Mouse (Mus musculus): ENCODE measurements around the gene H2-M5.
"Not testable (repeated sequence)": the region's sequence is repeated elsewhere in the genome, so short reads cannot be mapped to it uniquely, and the experiment has no call there.

H2-M5 gene

DNA sequence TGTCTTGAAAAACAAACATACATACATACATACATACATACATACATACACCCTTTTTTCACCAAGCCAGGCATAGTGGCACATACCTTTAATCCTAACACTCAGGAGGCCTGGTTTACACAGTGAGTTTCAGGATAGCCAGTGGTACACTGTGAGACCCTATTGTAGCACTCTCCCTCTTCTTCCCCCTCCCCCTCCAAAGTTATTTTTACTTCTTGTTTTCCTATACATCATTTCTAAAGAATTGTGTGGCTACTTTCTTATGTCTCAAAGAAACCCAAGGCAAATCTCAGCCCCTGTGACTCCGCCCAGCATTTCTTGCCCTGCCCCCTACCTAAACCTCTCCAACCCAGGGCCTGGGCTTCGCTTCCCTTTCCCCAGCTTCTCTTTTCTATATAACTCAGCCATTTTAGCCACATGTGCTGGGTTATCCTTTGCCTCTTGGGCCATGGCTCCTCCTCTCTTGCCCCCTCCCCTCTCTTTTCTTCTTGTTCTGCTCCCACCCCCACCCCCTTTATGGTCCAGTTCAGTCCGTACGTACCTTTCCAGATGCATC lies 4.5 kb upstream of the H2-M5 start:
- DNase-seq (ENCODE audit: low spot score in 2 of 2), result no peak

GRCm38 (mm10) chr17:36992336-36993104 lies 3.2 kb upstream of the H2-M5 start:
- no peak for DNase-seq (ENCODE audit: low spot score in 2 of 2)

DNA sequence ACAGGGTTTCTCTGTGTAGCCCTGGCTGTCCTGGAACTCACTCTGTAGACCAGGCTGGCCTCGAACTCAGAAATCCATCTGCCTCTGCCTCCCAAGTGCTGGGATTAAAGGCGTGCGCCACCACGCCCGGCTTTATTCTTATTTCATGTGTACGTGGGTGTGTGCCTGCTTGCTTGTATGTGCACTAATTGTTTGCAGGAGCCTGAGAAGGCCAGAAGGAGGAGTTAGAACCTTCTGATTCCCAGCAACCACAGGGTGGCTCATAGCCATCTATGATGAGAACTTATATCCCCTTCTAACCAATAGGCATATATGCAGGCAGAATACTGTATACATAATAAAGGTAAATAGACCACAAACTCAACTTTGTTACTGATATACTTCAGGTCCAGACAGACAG lies 1.3 kb upstream of the H2-M5 start:
- DNase-seq (ENCODE audit: low spot score in 2 of 2), result not testable (repeated sequence)

- DNase-seq (ENCODE audit: low spot score in 2 of 2), result no peak
Measured at GRCm38 (mm10) chr17:36988475-36988874, 862 bp downstream of the H2-M5 start.

GRCm38 (mm10) chr17:36982253-36983155 lies 6.8 kb downstream of the H2-M5 start:
- DNase-seq (ENCODE audit: low spot score in 2 of 2), result no peak

- no peak for DNase-seq (ENCODE audit: low spot score in 2 of 2)
Measured at GRCm38 (mm10) chr17:36981845-36982244, 7.5 kb downstream of the H2-M5 start.

GRCm38 (mm10) chr17:36981221-36981813 lies 8.0 kb downstream of the H2-M5 start, which contains the start of gene 2410137M14Rik:
2410137M14Rik (minus strand) TSS chr17:36981237.
- peak; percentile 42 to 55 for DNase-seq (ENCODE audit: low spot score in 2 of 2)

DNA sequence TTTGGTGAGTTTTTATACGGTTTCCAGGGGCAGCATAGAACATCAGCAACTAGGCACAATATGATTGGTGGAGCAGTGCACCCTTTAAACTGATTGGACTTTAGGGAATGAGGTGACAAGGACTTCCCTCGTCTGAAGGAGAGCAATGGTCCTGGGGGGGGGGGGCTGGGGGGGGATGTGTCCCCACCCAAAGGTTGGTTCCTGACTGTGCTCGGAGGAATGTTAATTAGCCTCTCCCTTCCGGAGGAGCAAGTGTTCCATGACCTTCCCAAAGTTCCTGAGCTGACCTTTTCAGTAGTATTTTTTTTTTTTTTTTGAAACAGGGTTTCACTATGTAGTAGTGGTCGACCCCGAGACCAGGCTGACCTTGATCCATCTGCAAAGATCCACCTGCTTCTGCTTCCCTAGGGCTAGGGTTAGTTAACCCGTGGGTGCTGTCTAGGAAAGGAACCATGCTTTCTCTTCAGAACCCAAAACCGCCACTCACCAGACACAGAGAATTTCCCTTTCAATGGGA lies 16.0 kb downstream of the H2-M5 start:
- DNase-seq (ENCODE audit: low spot score in 2 of 2), result no peak

- DNase-seq (ENCODE audit: low spot score in 2 of 2), result no peak
Measured at GRCm38 (mm10) chr17:36972791-36973190, 16.5 kb downstream of the H2-M5 start.

DNA sequence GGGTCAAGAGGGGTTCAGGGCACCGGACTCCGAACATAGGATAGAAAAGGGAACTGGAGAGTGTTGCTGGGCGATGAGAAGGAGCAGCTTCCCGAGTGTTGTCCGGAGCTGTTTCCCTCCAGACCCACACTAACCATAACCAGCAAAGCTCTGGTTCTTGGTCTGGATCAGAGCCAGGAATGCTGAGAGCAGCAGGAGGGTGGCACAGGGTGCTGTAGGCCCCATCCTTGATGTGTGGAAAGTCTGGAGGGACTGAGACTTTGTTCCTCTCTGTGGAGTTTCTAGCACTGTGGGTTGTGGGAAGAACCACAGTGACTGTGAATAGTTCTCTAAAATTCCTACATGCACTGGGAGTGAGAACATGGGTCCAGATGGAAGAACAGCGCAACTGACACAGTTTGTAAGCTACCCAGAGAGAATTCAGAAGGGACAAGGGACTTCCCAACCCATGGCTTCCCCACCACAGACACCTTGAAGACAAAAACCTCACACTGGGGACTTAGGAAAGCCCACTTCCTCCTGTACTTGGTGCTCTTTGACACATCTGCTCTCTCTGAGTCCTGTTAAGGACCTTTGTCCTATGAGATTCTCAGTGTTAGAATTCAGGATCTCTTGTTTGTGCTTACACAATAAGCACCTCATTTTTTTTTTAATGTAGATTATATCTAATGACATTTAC lies 18.0 kb downstream of the H2-M5 start:
- no peak for DNase-seq (ENCODE audit: low spot score in 2 of 2)

- no peak for DNase-seq (ENCODE audit: low spot score in 2 of 2)
Measured at GRCm38 (mm10) chr17:36970316-36970890, 18.9 kb downstream of the H2-M5 start.

GRCm38 (mm10) chr17:36966875-36967274 lies 22.5 kb downstream of the H2-M5 start:
- no peak for DNase-seq (ENCODE audit: low spot score in 2 of 2)

- no peak for DNase-seq (ENCODE audit: low spot score in 2 of 2)
Measured at GRCm38 (mm10) chr17:36961125-36961524, 28.2 kb downstream of the H2-M5 start.

DNA sequence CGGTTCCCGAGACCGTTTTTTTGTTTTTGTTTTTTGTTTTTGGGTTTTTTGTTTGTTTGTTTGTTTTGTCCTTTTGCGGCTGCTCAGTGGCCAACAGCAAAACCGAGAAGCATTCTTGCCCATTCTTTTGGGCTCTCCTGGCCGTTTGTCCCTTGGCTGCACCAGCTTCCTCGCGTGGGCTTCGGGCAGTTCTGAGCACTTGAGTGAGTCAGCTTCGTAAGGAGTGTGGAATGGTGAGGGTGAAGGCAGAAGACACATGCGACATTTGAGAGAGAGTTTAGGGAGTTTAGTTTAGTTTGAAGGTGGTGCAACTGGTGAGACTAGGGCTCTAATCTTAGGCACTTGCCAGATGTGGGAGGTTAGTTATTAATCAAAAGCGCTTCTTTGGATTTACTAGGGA lies 30.5 kb downstream of the H2-M5 start:
- DNase-seq (ENCODE audit: low spot score in 2 of 2), result no peak

- DNase-seq (ENCODE audit: low spot score in 2 of 2), result peak; percentile 96 to 97
Measured at GRCm38 (mm10) chr17:36957999-36958743, 31.2 kb downstream of the H2-M5 start, which contains the start of the genes Znrd1 and Znrd1as. Znrd1 (minus strand) TSS chr17:36958559. Znrd1as (plus strand) TSS chr17:36958592.

DNA sequence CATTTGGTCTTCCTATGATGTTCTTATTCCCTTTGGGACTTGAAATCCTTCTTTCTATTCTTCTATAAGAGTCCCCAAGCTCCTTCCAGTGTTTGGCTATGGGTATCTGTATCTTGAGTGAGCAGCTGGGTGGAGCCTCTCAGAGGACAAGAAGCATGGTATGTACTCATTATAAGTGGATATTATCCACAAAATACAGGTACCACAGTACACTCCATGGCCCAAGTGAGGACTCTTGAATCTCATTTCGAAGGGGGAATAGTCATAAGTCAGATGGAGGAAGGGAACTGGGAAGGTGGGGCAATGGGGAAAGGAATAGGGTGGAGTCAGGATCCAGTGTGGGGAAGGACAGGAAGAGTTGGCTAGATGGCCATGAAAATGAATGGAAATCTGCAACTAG lies 36.3 kb downstream of the H2-M5 start:
- DNase-seq (ENCODE audit: low spot score in 2 of 2), result no peak

DNA sequence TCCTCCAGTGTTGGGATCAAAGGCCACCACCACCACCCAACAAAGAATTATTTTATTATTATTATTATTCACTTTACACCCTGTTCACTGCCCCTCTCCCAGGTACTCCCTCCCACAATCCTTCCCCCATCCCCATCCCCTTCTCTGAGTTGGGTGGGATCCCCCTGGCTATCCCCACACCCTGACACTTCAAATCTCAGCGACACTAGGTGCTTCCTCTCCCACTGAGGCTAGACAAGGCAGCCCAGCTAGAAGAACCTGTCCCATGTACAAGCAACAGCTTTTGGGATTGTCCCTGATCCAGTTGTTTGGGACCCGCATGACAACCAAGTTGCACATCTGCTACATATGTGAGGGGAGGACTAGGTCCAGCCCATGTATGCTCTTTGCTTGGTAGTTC lies 36.7 kb downstream of the H2-M5 start:
- no peak for DNase-seq (ENCODE audit: low spot score in 2 of 2)

DNA sequence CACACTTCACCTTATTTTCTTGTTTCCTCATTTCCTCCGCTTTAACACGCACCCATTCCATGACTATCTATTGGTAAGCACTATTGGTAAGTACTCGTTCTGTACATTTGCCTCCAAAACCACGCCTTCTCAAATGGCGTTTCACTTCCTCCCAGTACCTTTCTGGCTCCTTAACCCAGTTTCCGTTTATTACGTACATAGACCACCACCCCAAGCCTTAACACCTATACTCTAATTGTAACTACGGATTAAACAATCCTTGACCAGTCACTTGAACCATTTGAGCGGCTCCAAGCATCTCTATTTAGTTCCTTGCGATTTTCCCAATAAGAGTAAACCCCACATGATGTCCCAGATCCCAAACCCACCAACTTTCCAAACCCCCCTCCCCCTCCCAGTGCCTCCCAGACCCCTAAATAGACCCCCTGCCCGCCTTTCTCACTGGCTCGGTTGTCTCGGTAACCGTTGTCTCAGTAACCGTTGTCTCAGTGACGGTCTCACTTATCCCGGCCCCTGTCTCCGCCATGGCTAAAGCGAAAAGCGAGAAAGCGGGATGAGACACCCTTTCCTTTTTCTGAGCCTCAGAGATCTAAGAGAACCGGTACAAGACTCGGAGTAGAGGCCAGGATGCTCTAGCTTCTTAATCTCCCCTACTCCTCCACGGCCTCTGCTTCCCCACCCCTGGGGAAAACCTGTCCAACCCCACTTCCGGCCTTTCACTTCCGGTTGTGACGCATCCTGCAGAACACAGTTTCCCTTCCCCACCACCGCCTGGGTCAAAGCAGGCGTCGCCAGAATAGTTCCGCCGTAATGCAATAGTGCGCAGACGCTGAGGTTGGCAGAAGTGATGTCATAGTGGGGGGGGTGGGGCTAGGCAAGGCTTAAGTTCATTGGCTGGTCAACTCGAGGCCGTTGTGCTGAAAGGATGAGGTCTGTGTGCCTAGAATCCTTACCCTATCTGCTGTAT lies 38.1 kb downstream of the H2-M5 start, which contains the start of gene Ppp1r11:
Gene Ppp1r11 (minus strand): TSS at position 761 of the 967 bp plus-strand sequence.
- DNase-seq (ENCODE audit: low spot score in 2 of 2), result peak; percentile 96 to 97

GRCm38 (mm10) chr17:36949265-36949664 lies 40.1 kb downstream of the H2-M5 start:
- DNase-seq (ENCODE audit: low spot score in 2 of 2), result no peak

Data from right cerebral cortex, adult 2 months (tissue).